Mouse (Mus musculus) hindbrain, embryonic 14.5 days (tissue): ENCODE measurements around the gene Zwilch. TPM values are rescaled to one million over a fixed set of nuclear protein-coding genes. Genes with fewer than 3 reads are reported as not detected.

Experiments
- ATAC-seq: fragments of 200-750 bp; cut with Nextera tagmentation; 2 replicates; pipeline ENCODE4 v1.8.0; 2017; ENCODE audit warnings: moderate number of reproducible peaks, mild to moderate bottlenecking, moderate TSS enrichment, moderate library complexity; ENCODE audit not compliant: low FRiP score
- DNase-seq: peaks from one replicate; pipeline ENCODE4 v3.0.0-alpha.2; 2015; ENCODE audit warnings: low spot score
- H3K27ac ChIP-seq: fragments of 300-500 bp; sonication (generic); 2 replicates; pipeline ENCODE4 v1.5.1; 2014; ENCODE audit warnings: mild to moderate bottlenecking, moderate library complexity
- H3K27me3 ChIP-seq: fragments of 300-500 bp; sonication (generic); 2 replicates; pipeline ENCODE4 v1.6.1; 2014; ENCODE audit warnings: mild to moderate bottlenecking, low read length, mixed read lengths; ENCODE audit not compliant: control insufficient read depth, insufficient read depth
- H3K36me3 ChIP-seq: fragments of 300-500 bp; sonication (generic); replicated peaks from 2 replicates; pipeline ENCODE4 v1.6.1; 2014; ENCODE audit not compliant: control insufficient read depth, insufficient read depth
- H3K4me1 ChIP-seq: fragments of 300-500 bp; sonication (generic); replicated peaks from 2 replicates; pipeline ENCODE4 v1.6.1; 2014; ENCODE audit warnings: antibody characterized with exemption, low read length, mixed read lengths; ENCODE audit not compliant: control insufficient read depth, insufficient read depth
- H3K4me2 ChIP-seq: fragments of 300-500 bp; sonication (generic); replicated peaks from 2 replicates; pipeline ENCODE4 v1.6.1; 2014; ENCODE audit warnings: mild to moderate bottlenecking, moderate library complexity
- H3K4me3 ChIP-seq: fragments of 300-500 bp; sonication (generic); replicated peaks from 2 replicates; pipeline ENCODE4 v1.5.1; 2014; ENCODE audit warnings: mild to moderate bottlenecking, low read length
- H3K9ac ChIP-seq: fragments of 300-500 bp; sonication (generic); 2 replicates; pipeline ENCODE4 v1.6.1; 2014
- H3K9me3 ChIP-seq: fragments of 300-500 bp; sonication (generic); 2 replicates; pipeline ENCODE4 v1.6.1; 2016; ENCODE audit warnings: low read length; ENCODE audit not compliant: control insufficient read depth
- whole genome bisulfite sequencing: fragments of 180-500 bp; shearing (Covaris S2); extraction: QIAGEN DNeasy Blood & Tissue Kit; methylation state at CpG from one replicate; pipeline ENCODE4 v1.1.7; 2014; 5-methylcytosine and 5-hydroxymethylcytosine counted together
- polyA plus RNA-seq: library from polyadenylated mRNA; unstranded; fragments of >200 nt; fragmentation: Nextera tagmentation; extraction: Ambion mirVana; gene quantifications from 2 replicates; pipeline ENCODE4 v1.2.1, GENCODE M21; 2014

Gene Zwilch
- polyA plus RNA-seq, 1 experiment from 2014 or later, result 3.6 TPM

DNA sequence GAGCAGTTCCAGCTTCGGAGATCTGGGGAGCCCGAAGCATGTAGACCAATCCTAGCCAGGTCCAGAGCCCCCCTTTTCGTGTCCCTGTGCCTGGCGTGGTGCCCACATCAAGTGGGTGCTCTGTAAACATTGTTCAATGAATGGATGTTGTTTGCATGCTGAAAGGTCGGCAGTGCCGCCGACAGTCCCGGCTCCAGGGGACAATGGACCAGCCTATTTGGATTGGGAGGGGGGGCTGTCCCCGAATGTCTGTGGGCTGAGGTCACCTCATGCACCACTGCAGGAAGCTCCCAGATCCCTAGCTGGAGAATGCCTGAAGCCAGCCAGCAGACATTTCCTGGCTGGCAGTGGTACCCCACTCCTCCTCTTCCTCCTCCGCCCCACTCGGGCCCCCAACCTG, 78.8 kb downstream of the Zwilch start:
- DNase-seq, result no peak
- no peaks in the 10 kb centered on the region for H3K36me3 ChIP-seq
- H3K27me3 ChIP-seq, result no peaks in the 10 kb centered on the region
- no peaks in the 10 kb centered on the region for H3K9me3 ChIP-seq
- no peak for ATAC-seq
- 50% methylated on average over 11 of the region's 11 CpGs for WGBS
- no peak overlapping the region for H3K27ac ChIP-seq
- H3K9ac ChIP-seq, result no peak overlapping the region
- H3K4me1 ChIP-seq, result 0 out of 2 replicates have a peak, but pooled peaks cover 10% of the 10 kb centered on the region
- H3K4me2 ChIP-seq, result no peak overlapping the region
- H3K4me3 ChIP-seq, result no peak overlapping the region

DNA sequence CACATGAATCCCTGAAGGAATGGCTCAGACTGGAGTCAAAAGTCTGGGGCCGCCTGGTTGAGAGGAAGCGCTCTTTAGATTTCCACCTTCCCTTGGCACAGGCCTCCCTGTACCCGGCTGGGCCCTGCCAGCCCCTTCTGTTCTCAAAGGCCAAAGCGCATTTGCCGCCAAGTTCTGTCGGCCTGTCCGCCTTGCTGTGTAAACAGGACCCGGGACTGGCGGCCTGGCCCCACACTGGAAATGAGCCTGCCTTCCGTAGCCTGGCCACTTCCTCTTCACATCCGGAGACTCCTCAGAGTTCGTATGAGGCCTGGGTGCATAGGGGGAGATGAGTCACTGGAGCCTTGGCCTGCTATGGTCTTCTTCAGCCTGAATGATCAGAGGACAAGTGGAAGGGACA, 83.9 kb downstream of the Zwilch start:
- Histone ChIP-seq H3K36me3 (no peaks in the 10 kb centered on the region), H3K4me2 (no peak overlapping the region), H3K9ac (no peak overlapping the region), H3K9me3 (no peaks in the 10 kb centered on the region), H3K27ac (no peak overlapping the region), H3K27me3 (peaks cover 9% of the 10 kb centered on the region; the same call in 1 of the 2 replicates), H3K4me3 (no peak overlapping the region), H3K4me1 (peaks cover under 1% of the 10 kb centered on the region; the same call in 1 of the 2 replicates)
- 68% methylated on average over 12 of the region's 12 CpGs for WGBS
- ATAC-seq, result no peak
- DNase-seq, result no peak

DNA sequence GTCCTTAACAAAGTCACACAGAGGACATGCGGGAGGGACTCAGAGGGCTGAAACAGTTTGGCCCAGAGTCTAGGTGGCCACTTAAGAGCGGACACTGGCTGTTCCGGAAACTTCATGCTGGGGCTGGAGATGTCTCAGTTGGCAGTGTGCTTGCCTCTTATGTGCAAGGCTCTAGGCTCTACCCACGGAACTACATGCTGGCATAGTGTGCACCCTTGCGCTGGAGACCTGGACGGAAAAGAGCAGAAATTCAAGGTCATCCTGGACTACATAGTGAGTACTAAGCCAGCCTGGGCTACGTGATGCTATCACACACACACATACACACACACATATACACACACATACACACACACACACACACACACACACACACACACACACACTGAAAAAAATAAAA, 84.6 kb downstream of the Zwilch start:
- no peak for ATAC-seq

DNA sequence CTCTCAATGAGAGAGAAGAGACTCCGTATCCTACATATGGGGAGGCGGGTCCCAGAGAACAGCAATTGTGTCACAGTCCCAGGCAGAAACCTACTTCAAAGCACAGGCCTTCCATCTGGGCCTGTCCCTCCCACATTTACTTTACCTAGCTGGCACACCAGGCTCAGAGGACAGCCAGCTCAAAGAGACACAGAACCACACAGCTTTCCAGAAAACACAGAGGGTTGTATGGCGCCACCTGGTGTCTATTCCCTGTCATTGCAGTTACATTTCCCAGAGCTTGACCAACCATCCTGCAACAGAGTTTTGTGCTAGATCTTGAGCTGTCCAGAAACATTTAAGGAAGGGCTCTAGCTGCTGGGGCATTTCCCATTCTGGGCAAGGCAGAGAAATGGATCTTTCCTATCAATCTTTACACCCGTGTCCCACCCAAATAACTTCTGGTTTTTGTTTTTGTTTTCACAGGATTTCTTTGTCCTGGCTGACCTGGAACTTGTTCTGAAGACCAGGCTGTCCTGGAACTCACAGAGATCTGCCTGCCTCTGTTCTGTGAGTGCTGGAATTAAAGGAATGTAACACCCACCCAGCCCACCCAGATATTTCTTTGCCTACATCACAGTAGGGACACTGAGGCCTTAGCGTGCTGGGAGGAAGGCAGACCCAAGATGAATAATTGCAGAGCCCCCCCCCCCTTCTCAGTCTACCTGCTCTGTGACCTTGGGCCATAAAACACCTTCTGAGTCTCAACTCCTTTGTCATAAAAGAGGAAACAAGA, 85.3 kb downstream of the Zwilch start:
- H3K9me3 ChIP-seq, result no peaks in the 10 kb centered on the region
- no peak overlapping the region for H3K4me2 ChIP-seq
- no peak overlapping the region for H3K27ac ChIP-seq
- H3K36me3 ChIP-seq, result no peaks in the 10 kb centered on the region
- no peak overlapping the region for H3K4me3 ChIP-seq
- no peaks in the 10 kb centered on the region; the same call in 1 of the 2 replicates for H3K4me1 ChIP-seq
- no peak overlapping the region for H3K9ac ChIP-seq
- ATAC-seq (no peak), DNase-seq (peak; percentile 87)
- peaks cover 18% of the 10 kb centered on the region for H3K27me3 ChIP-seq
- WGBS, result 52% methylated on average over 5 of the region's 5 CpGs

More for the DNA sequence above, 84.6 kb downstream of the Zwilch start:
- Histone ChIP-seq H3K4me3 (no peak overlapping the region), H3K9me3 (no peaks in the 10 kb centered on the region), H3K27ac (no peak overlapping the region), H3K9ac (no peak overlapping the region), H3K36me3 (no peaks in the 10 kb centered on the region), H3K4me2 (no peak overlapping the region), H3K27me3 (peaks cover 16% of the 10 kb centered on the region), H3K4me1 (no peaks in the 10 kb centered on the region; the same call in 1 of the 2 replicates)
- DNase-seq, result no peak
- WGBS, result 93% methylated on average over 7 of the region's 7 CpGs

Other genes starting within 250 kb of the Zwilch start
- 2.3 and 2.7 TPM in 2 replicates for gene Smad6, start 151.0 kb downstream of the Zwilch start, polyA plus RNA-seq
- not detected in 2 replicates for gene Lctl, start 56.0 kb downstream of the Zwilch start, polyA plus RNA-seq
- 650 and 656 TPM in 2 replicates for gene Rpl4, start 271 bp upstream of the Zwilch start, polyA plus RNA-seq
- gene Snapc5, start 6.2 kb upstream of the Zwilch start, polyA plus RNA-seq, result 24.2 and 27.0 TPM in 2 replicates
- 2.7 and 2.8 TPM in 2 replicates for gene Uchl4, start 62.1 kb upstream of the Zwilch start, polyA plus RNA-seq
- 66.4 and 74.4 TPM in 2 replicates for gene Map2k1, start 80.5 kb upstream of the Zwilch start, polyA plus RNA-seq
- 71.8 and 73.3 TPM in 2 replicates for gene Tipin, start 108.5 kb upstream of the Zwilch start, polyA plus RNA-seq
- gene Dis3l, start 168.2 kb upstream of the Zwilch start, polyA plus RNA-seq, result 21.1 and 23.2 TPM in 2 replicates
- 15.6 and 17.4 TPM in 2 replicates for gene Megf11, start 212.5 kb upstream of the Zwilch start, polyA plus RNA-seq